Mouse (Mus musculus) thymus, postnatal 4 days (tissue): ENCODE results near the gene Gm5426.

Experiments used
- DNase-seq: peaks from one replicate; pipeline ENCODE4 v3.0.0; 2021

Gene Gm5426

GRCm38 (mm10) chr10:96146578-96146977 is 10.2 kb downstream of the Gm5426 start:
- DNase-seq: no peak

- DNase-seq: no peak
Observed at GRCm38 (mm10) chr10:96148250-96148699, 11.9 kb downstream of the Gm5426 start.

- no peak for DNase-seq
Observed at GRCm38 (mm10) chr10:96150401-96151116, 14.2 kb downstream of the Gm5426 start.

- no peak for DNase-seq
Observed at GRCm38 (mm10) chr10:96153315-96153714, 16.9 kb downstream of the Gm5426 start.

- DNase-seq: no peak
Observed at GRCm38 (mm10) chr10:96162975-96163706, 26.7 kb downstream of the Gm5426 start.

- DNase-seq: no peak
Observed at GRCm38 (mm10) chr10:96163791-96164190, 27.4 kb downstream of the Gm5426 start.

GRCm38 (mm10) chr10:96165260-96165659 is 28.9 kb downstream of the Gm5426 start:
- DNase-seq: no peak

GRCm38 (mm10) chr10:96168998-96169397 is 32.6 kb downstream of the Gm5426 start:
- DNase-seq: no peak

- DNase-seq: no peak
Observed at GRCm38 (mm10) chr10:96171546-96171945, 35.1 kb downstream of the Gm5426 start.

- no peak for DNase-seq
Observed at GRCm38 (mm10) chr10:96172964-96173363, 36.6 kb downstream of the Gm5426 start.

GRCm38 (mm10) chr10:96173771-96174170 is 37.4 kb downstream of the Gm5426 start:
- no peak for DNase-seq

GRCm38 (mm10) chr10:96176916-96177315 is 40.5 kb downstream of the Gm5426 start:
- no peak for DNase-seq

GRCm38 (mm10) chr10:96180554-96181397 is 44.4 kb downstream of the Gm5426 start:
- peak; percentile 59 for DNase-seq

GRCm38 (mm10) chr10:96181398-96181790 is 45.0 kb downstream of the Gm5426 start:
- DNase-seq: peak; percentile 70

GRCm38 (mm10) chr10:96181883-96182628 is 45.7 kb downstream of the Gm5426 start:
- DNase-seq: no peak

GRCm38 (mm10) chr10:96185026-96185425 is 48.6 kb downstream of the Gm5426 start:
- DNase-seq: no peak

- DNase-seq: no peak
Observed at GRCm38 (mm10) chr10:96185601-96186000, 49.2 kb downstream of the Gm5426 start.
